Comparison of ENCODE assay signal across 21 mouse cellular contexts in genomic region chr3:55123064-55123463, GRCm38 (mm10). TPM values are rescaled to one million over a fixed set of nuclear protein-coding genes. Genes with fewer than 3 reads are reported as not detected.
"Had no signal": no experiment of that assay in that cellular context is flagged by ENCODE, and none has a peak within 500 bp of the region (broad histone marks: within the 10 kb centered on the region; RNA-seq: fewer than 3 reads in every experiment).

No protein-coding gene starts in this region.

- H3K4me2 ChIP-seq: liver, embryonic 13.5 days; midbrain, embryonic 12.5 days; neural tube, embryonic 15.5 days had no signal

- H3K9ac ChIP-seq: liver, embryonic 13.5 days; liver, postnatal 0 days; midbrain, embryonic 12.5 days; neural tube, embryonic 15.5 days had no signal

- H3K27me3 ChIP-seq: liver, embryonic 13.5 days; megakaryocyte, embryonic 14.5 days; midbrain, embryonic 12.5 days; neural tube, embryonic 15.5 days had no signal

- H3K4me3 ChIP-seq: left cerebral cortex, adult 2 months; liver, embryonic 13.5 days; megakaryocyte, embryonic 14.5 days; midbrain, embryonic 12.5 days; neural tube, embryonic 15.5 days had no signal

- H3K27ac ChIP-seq: left cerebral cortex, adult 2 months; liver, embryonic 13.5 days; midbrain, embryonic 12.5 days; neural tube, embryonic 15.5 days had no signal

- H3K4me1 ChIP-seq: liver, embryonic 13.5 days; midbrain, embryonic 12.5 days; neural tube, embryonic 15.5 days had no signal

- DNase-seq: kidney, postnatal 25 days; liver; liver, embryonic 13.5 days; liver, postnatal 0 days; lung, postnatal 36 days; right cerebral cortex, adult 18-20 months; right cerebral cortex, postnatal 25 days; thymus, postnatal 36 days had no signal

- ATAC-seq: liver, postnatal 0 days; lung, postnatal 0 days; midbrain, embryonic 16.5 days had no signal

- H3K9me3 ChIP-seq: liver, embryonic 13.5 days; megakaryocyte, embryonic 14.5 days; midbrain, embryonic 12.5 days; neural tube, embryonic 15.5 days had no signal

RNA-seq across cellular contexts. Expression of gene Ccdc169, which starts 14.1 kb away (rescaled TPM):
- polyA plus RNA-seq: kidney, embryonic 16.5 days; liver, embryonic 13.5 days; liver, postnatal 0 days; lung, postnatal 0 days; midbrain, embryonic 12.5 days; neural tube, embryonic 15.5 days; small intestine, adult 2 months; stomach, embryonic 16.5 days; thymus, postnatal 0 days had no signal

RNA-seq across cellular contexts. Expression of gene Sohlh2, which starts 58.8 kb away (rescaled TPM):
- total RNA-seq: layer of hippocampus, postnatal 25 days; left cerebral cortex, adult 2 months; left cerebral cortex, postnatal 14 days had no signal
- polyA plus RNA-seq: kidney, embryonic 16.5 days; limb, embryonic 11.5 days; liver, embryonic 13.5 days; liver, postnatal 0 days; lung, postnatal 0 days; midbrain, embryonic 12.5 days; midbrain, embryonic 16.5 days; neural tube, embryonic 15.5 days; small intestine, adult 2 months; stomach, embryonic 16.5 days; thymus, postnatal 0 days had no signal
